In genomic region chr11:58382471-58382870, GRCm38 (mm10) we compare ENCODE assay signal across 35 mouse cellular contexts. TPM values are rescaled to one million over a fixed set of nuclear protein-coding genes. Genes with fewer than 3 reads are reported as not detected.
DNase-seq lines count a peak whose midpoint lies in the region; ATAC-seq and TF ChIP-seq lines count a peak whose summit lies in the region.
"Had no signal": no experiment of that assay in that cellular context is flagged by ENCODE, and none has a peak within 500 bp of the region (broad histone marks: within the 10 kb centered on the region; RNA-seq: fewer than 3 reads in every experiment).

No protein-coding gene starts in this region.

- no peaks in the 10 kb centered on the region for H3K36me3 ChIP-seq in forebrain, postnatal 0 days (ENCODE audit: insufficient read depth)
- no peaks in the 10 kb centered on the region for H3K36me3 ChIP-seq in forebrain, embryonic 11.5 days (ENCODE audit: control insufficient read depth, insufficient read depth, low read length)
- H3K36me3 ChIP-seq in intestine, embryonic 16.5 days (ENCODE audit: control insufficient read depth, insufficient read depth, low read length): no peaks in the 10 kb centered on the region
- H3K36me3 ChIP-seq: embryonic facial prominence, embryonic 15.5 days; hindbrain, embryonic 10.5 days; limb, embryonic 12.5 days; midbrain, embryonic 15.5 days; neural tube, embryonic 13.5 days had no signal

- H3K27me3 ChIP-seq in forebrain, postnatal 0 days (ENCODE audit: insufficient read depth, low read length): no peaks in the 10 kb centered on the region
- no peaks in the 10 kb centered on the region for H3K27me3 ChIP-seq in forebrain, embryonic 11.5 days (ENCODE audit: control insufficient read depth, insufficient read depth, low read length)
- no peaks in the 10 kb centered on the region for H3K27me3 ChIP-seq in intestine, embryonic 16.5 days (replicated peaks; ENCODE audit: control insufficient read depth, insufficient read depth, low read length)
- H3K27me3 ChIP-seq: embryonic facial prominence, embryonic 15.5 days; limb, embryonic 12.5 days; midbrain, embryonic 15.5 days; neural tube, embryonic 13.5 days had no signal

- 71% methylated on average over 6 of the region's 6 CpGs for WGBS in forebrain, postnatal 0 days
- 94% methylated on average over 6 of the region's 6 CpGs for WGBS in forebrain, embryonic 11.5 days
- 87% methylated on average over 6 of the region's 6 CpGs for WGBS in intestine, embryonic 16.5 days

- peak; percentile 65 for DNase-seq in forebrain, postnatal 0 days
- no peak for DNase-seq in forebrain, embryonic 11.5 days (ENCODE audit: low spot score)
- DNase-seq in layer of hippocampus, adult 9-10 months (ENCODE audit: low spot score): peak; percentile 58
- no peak for DNase-seq in thymus, postnatal 36 days
- DNase-seq in heart, adult 18-20 months: no peak
- DNase-seq in adrenal gland, adult (ENCODE audit: inconsistent age in 2 of 2, low spot score in 1 of 2): no peak
- DNase-seq: adrenal gland, adult 8-10 months; cerebellum, adult 9-10 months; gastrocnemius, postnatal 10 days; kidney, postnatal 10 days; liver, postnatal 0 days; retina, postnatal 1 day; right cerebral cortex, postnatal 25 days; thymus, adult 18-20 months had no signal

- H3K4me1 ChIP-seq in forebrain, postnatal 0 days (ENCODE audit: insufficient read depth): no peaks in the 10 kb centered on the region
- H3K4me1 ChIP-seq in forebrain, embryonic 11.5 days (replicated peaks; ENCODE audit: control insufficient read depth, insufficient read depth, low read length): no peaks in the 10 kb centered on the region
- H3K4me1 ChIP-seq in intestine, embryonic 16.5 days (ENCODE audit: control insufficient read depth, insufficient read depth, low read length): no peaks in the 10 kb centered on the region
- H3K4me1 ChIP-seq: embryonic facial prominence, embryonic 15.5 days; hindbrain, embryonic 10.5 days; limb, embryonic 12.5 days; midbrain, embryonic 15.5 days; neural tube, embryonic 13.5 days had no signal

- TF ChIP-seq CTCF in forebrain, postnatal 0 days (IDR thresholded peaks at IDR 0.05; ENCODE audit: low read depth): no peak

- no peaks in the 10 kb centered on the region for H3K9me3 ChIP-seq in forebrain, postnatal 0 days (ENCODE audit: low read length)
- H3K9me3 ChIP-seq in forebrain, embryonic 11.5 days (ENCODE audit: control insufficient read depth, low read length): no peaks in the 10 kb centered on the region
- H3K9me3 ChIP-seq in intestine, embryonic 16.5 days (ENCODE audit: control insufficient read depth, low read length): no peaks in the 10 kb centered on the region
- H3K9me3 ChIP-seq: embryonic facial prominence, embryonic 15.5 days; hindbrain, embryonic 10.5 days; limb, embryonic 12.5 days; midbrain, embryonic 15.5 days; neural tube, embryonic 13.5 days had no signal

- H3K4me3 ChIP-seq in forebrain, postnatal 0 days (ENCODE audit: low read depth, low read length): no peak overlapping the region
- H3K4me3 ChIP-seq in forebrain, embryonic 11.5 days (ENCODE audit: low read depth, low read length): no peak overlapping the region
- H3K4me3 ChIP-seq in intestine, embryonic 16.5 days (ENCODE audit: low read length): peak overlapping the region; percentile 33
- H3K4me3 ChIP-seq: embryonic facial prominence, embryonic 15.5 days; hindbrain, embryonic 10.5 days; limb, embryonic 12.5 days; midbrain, embryonic 15.5 days; myocyte; neural tube, embryonic 13.5 days had no signal

- peak; percentile 36; the same call in 1 of the 2 replicates for ATAC-seq in forebrain, postnatal 0 days
- no peak for ATAC-seq in forebrain, embryonic 11.5 days (replicated peaks; ENCODE audit: low FRiP score)
- ATAC-seq in intestine, embryonic 16.5 days: no peak
- ATAC-seq: hindbrain, embryonic 16.5 days; liver, postnatal 0 days; lung, postnatal 0 days; midbrain, embryonic 15.5 days had no signal

- H3K27ac ChIP-seq in forebrain, postnatal 0 days (ENCODE audit: low read depth, low read length): no peak overlapping the region
- H3K27ac ChIP-seq in forebrain, embryonic 11.5 days (ENCODE audit: low read depth, low read length): no peak overlapping the region
- no peak overlapping the region for H3K27ac ChIP-seq in intestine, embryonic 16.5 days (ENCODE audit: low read length)
- H3K27ac ChIP-seq: embryonic facial prominence, embryonic 15.5 days; hindbrain, embryonic 10.5 days; limb, embryonic 12.5 days; macrophage; midbrain, embryonic 15.5 days; neural tube, embryonic 13.5 days had no signal

- no peak overlapping the region for H3K9ac ChIP-seq in forebrain, postnatal 0 days
- H3K9ac ChIP-seq in forebrain, embryonic 11.5 days (ENCODE audit: low read length): no peak overlapping the region
- no peak overlapping the region for H3K9ac ChIP-seq in intestine, embryonic 16.5 days (ENCODE audit: low read depth, low read length)
- H3K9ac ChIP-seq: embryonic facial prominence, embryonic 15.5 days; limb, embryonic 12.5 days; liver, postnatal 0 days; midbrain, embryonic 15.5 days; neural tube, embryonic 13.5 days had no signal

- no peak overlapping the region for H3K4me2 ChIP-seq in forebrain, postnatal 0 days (ENCODE audit: low read depth)
- H3K4me2 ChIP-seq in forebrain, embryonic 11.5 days (ENCODE audit: low read depth, low read length, severe bottlenecking): no peak overlapping the region
- H3K4me2 ChIP-seq in intestine, embryonic 16.5 days (ENCODE audit: low read depth, low read length): peak overlapping the region; percentile 52
- H3K4me2 ChIP-seq: embryonic facial prominence, embryonic 15.5 days; heart, embryonic 11.5 days; limb, embryonic 12.5 days; liver, embryonic 11.5 days; midbrain, embryonic 15.5 days; neural tube, embryonic 13.5 days had no signal

RNA-seq across cellular contexts. Expression of gene Lypd8, which starts 3.6 kb away (rescaled TPM):
- total RNA-seq in forebrain, postnatal 0 days (2014; rRNA removed): not detected in 2 replicates
- 0.13 TPM in 1 of 2 replicates, not detected in the other for polyA plus RNA-seq in forebrain, postnatal 0 days (2015; fragmentation: Nextera tagmentation; extraction: Ambion mirVana)
- not detected in 2 replicates for polyA plus RNA-seq in forebrain, embryonic 11.5 days (2014; fragmentation: Nextera tagmentation; extraction: Ambion mirVana)
- 1,405 and 1,451 TPM in 2 replicates for polyA plus RNA-seq in intestine, embryonic 16.5 days (2015; fragmentation: Nextera tagmentation; extraction: Ambion mirVana)
- not detected for total RNA-seq in heart, adult 18-20 months (2021)
- total RNA-seq: adrenal gland, adult 8-10 months; common myeloid progenitor, adult 5-6 weeks; ES-E14; gastrocnemius, postnatal 10 days; granulocyte monocyte progenitor cell, adult 5-6 weeks; left cerebral cortex, postnatal 14 days had no signal
- polyA plus RNA-seq: heart, embryonic 11.5 days; hindbrain, embryonic 10.5 days; hindbrain, embryonic 16.5 days; limb, embryonic 12.5 days; liver, postnatal 0 days; lung, postnatal 0 days; macrophage; myocyte; neural tube, embryonic 13.5 days had no signal

RNA-seq across cellular contexts. Expression of gene 1810065E05Rik, which starts 38.4 kb away (rescaled TPM):
- total RNA-seq in forebrain, postnatal 0 days (2014; rRNA removed): not detected in 2 replicates
- polyA plus RNA-seq in forebrain, postnatal 0 days (2015; fragmentation: Nextera tagmentation; extraction: Ambion mirVana): not detected in 2 replicates
- not detected in 2 replicates for polyA plus RNA-seq in forebrain, embryonic 11.5 days (2014; fragmentation: Nextera tagmentation; extraction: Ambion mirVana)
- 0.15 and 0.20 TPM in 2 replicates for polyA plus RNA-seq in intestine, embryonic 16.5 days (2015; fragmentation: Nextera tagmentation; extraction: Ambion mirVana)
- not detected for total RNA-seq in heart, adult 18-20 months (2021)
- total RNA-seq: adrenal gland, adult 8-10 months; common myeloid progenitor, adult 5-6 weeks; ES-E14; gastrocnemius, postnatal 10 days; granulocyte monocyte progenitor cell, adult 5-6 weeks; layer of hippocampus, postnatal 25 days; left cerebral cortex, postnatal 14 days had no signal
- polyA plus RNA-seq: embryonic facial prominence, embryonic 15.5 days; heart, embryonic 11.5 days; heart, postnatal 0 days; hindbrain, embryonic 10.5 days; hindbrain, embryonic 16.5 days; kidney, adult 2 months; limb, embryonic 12.5 days; liver, embryonic 11.5 days; liver, postnatal 0 days; lung, postnatal 0 days; macrophage; midbrain, embryonic 15.5 days; myocyte; neural tube, embryonic 13.5 days; stomach, embryonic 14.5 days; urinary bladder, adult 2 months had no signal

RNA-seq across cellular contexts. Expression of gene Gm12253, which starts 49.9 kb away (rescaled TPM):
- total RNA-seq in forebrain, postnatal 0 days (2014; rRNA removed): not detected in 2 replicates
- polyA plus RNA-seq in forebrain, postnatal 0 days (2015; fragmentation: Nextera tagmentation; extraction: Ambion mirVana): not detected in 2 replicates
- not detected in 2 replicates for polyA plus RNA-seq in forebrain, embryonic 11.5 days (2014; fragmentation: Nextera tagmentation; extraction: Ambion mirVana)
- not detected in 2 replicates for polyA plus RNA-seq in intestine, embryonic 16.5 days (2015; fragmentation: Nextera tagmentation; extraction: Ambion mirVana)
- total RNA-seq in heart, adult 18-20 months (2021): not detected
- total RNA-seq: adrenal gland, adult 8-10 months; common myeloid progenitor, adult 5-6 weeks; ES-E14; gastrocnemius, postnatal 10 days; granulocyte monocyte progenitor cell, adult 5-6 weeks; layer of hippocampus, postnatal 25 days; left cerebral cortex, postnatal 14 days had no signal
- polyA plus RNA-seq: embryonic facial prominence, embryonic 15.5 days; heart, embryonic 11.5 days; heart, postnatal 0 days; hindbrain, embryonic 10.5 days; hindbrain, embryonic 16.5 days; kidney, adult 2 months; limb, embryonic 12.5 days; liver, embryonic 11.5 days; liver, postnatal 0 days; lung, postnatal 0 days; macrophage; midbrain, embryonic 15.5 days; myocyte; neural tube, embryonic 13.5 days; stomach, embryonic 14.5 days; urinary bladder, adult 2 months had no signal

RNA-seq across cellular contexts. Expression of gene Sh3bp5l, which starts 51.9 kb away (rescaled TPM):
- total RNA-seq in forebrain, postnatal 0 days (2014; rRNA removed): 43.1 and 44.3 TPM in 2 replicates
- polyA plus RNA-seq in forebrain, postnatal 0 days (2015; fragmentation: Nextera tagmentation; extraction: Ambion mirVana): 35.8 and 44.9 TPM in 2 replicates
- 36.7 and 41.0 TPM in 2 replicates for polyA plus RNA-seq in forebrain, embryonic 11.5 days (2014; fragmentation: Nextera tagmentation; extraction: Ambion mirVana)
- 28.3 TPM in 2 replicates for polyA plus RNA-seq in intestine, embryonic 16.5 days (2015; fragmentation: Nextera tagmentation; extraction: Ambion mirVana)
- total RNA-seq in heart, adult 18-20 months (2021): 10 to 100 TPM; 27.7 to 30.0 TPM

RNA-seq across cellular contexts. Expression of gene Zfp672, which starts 52.3 kb away (rescaled TPM):
- total RNA-seq in forebrain, postnatal 0 days (2014; rRNA removed): 41.5 and 41.7 TPM in 2 replicates
- 38.8 and 41.2 TPM in 2 replicates for polyA plus RNA-seq in forebrain, postnatal 0 days (2015; fragmentation: Nextera tagmentation; extraction: Ambion mirVana)
- polyA plus RNA-seq in forebrain, embryonic 11.5 days (2014; fragmentation: Nextera tagmentation; extraction: Ambion mirVana): 30.6 and 33.2 TPM in 2 replicates
- 35.4 and 35.5 TPM in 2 replicates for polyA plus RNA-seq in intestine, embryonic 16.5 days (2015; fragmentation: Nextera tagmentation; extraction: Ambion mirVana)
- total RNA-seq in heart, adult 18-20 months (2021): 10 to 100 TPM; 35.2 to 42.4 TPM

Comparison
In these comparisons a context has a peak if more than half of its experiments do, and no peak if none do; other contexts are left out.
1. DNase-seq: peak in forebrain, postnatal 0 days (single experiment) and layer of hippocampus, adult 9-10 months (single experiment); none in forebrain, embryonic 11.5 days (single experiment), thymus, postnatal 36 days (0 of 2), heart, adult 18-20 months (0 of 2) and adrenal gland, adult (0 of 2).
2. RNA of gene Lypd8, which starts 3.6 kb away (polyA plus RNA-seq): 1,405 to 1,451 TPM in intestine, embryonic 16.5 days; 0.13 TPM in forebrain, postnatal 0 days and not detected in forebrain, embryonic 11.5 days; every median in the first group is over 1,000 times any median in the second.